Mouse (Mus musculus): ENCODE measurements around the gene Vav3.

DNA sequence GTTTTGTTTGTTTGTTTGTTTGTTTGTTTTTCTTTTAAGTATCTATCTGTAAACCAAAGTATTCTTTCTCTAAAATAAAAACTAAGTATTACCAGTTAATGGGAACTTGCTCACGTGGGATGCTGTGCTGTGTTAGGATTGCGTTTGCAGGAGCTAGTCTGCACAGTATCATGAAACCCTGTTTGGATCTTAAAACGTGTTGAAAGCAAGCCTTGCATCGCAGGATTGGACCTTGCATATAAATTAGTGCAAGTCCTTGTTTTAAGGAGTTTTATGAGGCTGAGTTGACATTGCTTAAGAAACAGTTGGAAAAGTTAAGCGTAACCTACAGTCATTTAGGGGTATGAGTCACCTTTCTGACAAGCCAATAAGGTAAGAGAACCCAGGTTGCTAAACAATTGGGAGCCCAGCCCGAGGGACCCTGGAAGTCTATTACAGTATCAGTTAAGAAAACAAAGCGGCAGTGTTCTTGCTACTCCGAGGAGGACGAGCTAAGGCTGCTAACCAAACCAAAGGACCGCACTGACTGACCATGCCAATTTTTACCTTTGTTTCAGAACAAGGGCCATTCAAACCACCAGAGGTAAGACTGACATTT, 233.2 kb downstream of the Vav3 start:
- TF ChIP-seq POLR2A (IDR thresholded peaks at IDR 0.05; ENCODE audit: low read depth, low read length): no peak
- no peak for TF ChIP-seq CTCF (IDR thresholded peaks at IDR 0.05; ENCODE audit: borderline replicate concordance, insufficient read depth, low read length)

Data from embryonic fibroblast, embryonic 13.5 days (primary cell).